Mouse (Mus musculus) bone marrow, adult 2 months (tissue): ENCODE results near the gene Kdm6b.

Experiments
- CTCF ChIP-seq: fragments of 200-500 bp; IDR thresholded peaks from 2 replicates; pipeline ENCODE4 v1.5.1; 2011; ENCODE audit warnings: low read length, control low read depth; ENCODE audit not compliant: control insufficient read depth, insufficient read depth
- POLR2A ChIP-seq: fragments of 200-500 bp; IDR thresholded peaks from 2 replicates; pipeline ENCODE4 v1.6.1; 2011; ENCODE audit warnings: low read depth, mild to moderate bottlenecking, control low read depth, low read length, borderline replicate concordance; ENCODE audit not compliant: control insufficient read depth

GRCm38 (mm10) chr11:69368356-69369214 lies 44.9 kb downstream of the Kdm6b start:
- no peak for TF ChIP-seq CTCF
- TF ChIP-seq POLR2A = no peak
